Mouse (Mus musculus): ENCODE data around the gene Guca1a. TPM values are rescaled to one million over a fixed set of nuclear protein-coding genes. Genes with fewer than 3 reads are reported as not detected.
A peak's percentile ranks its signal among the peaks of the same experiment; 100 is the strongest.

Gene Guca1a
- polyA plus RNA-seq, 1 experiment from 2014 or later: 1.5 TPM

- Histone ChIP-seq H3K9ac (replicated peaks) (peak overlapping the region; percentile 11; the same call in 1 of the 2 replicates), H3K4me2 (ENCODE audit: low read depth, low read length) (no peak overlapping the region), H3K36me3 (replicated peaks; ENCODE audit: insufficient read depth, low read length) (no peaks in the 10 kb centered on the region), H3K4me3 (ENCODE audit: low read depth, low read length) (no peak overlapping the region), H3K27me3 (ENCODE audit: insufficient read depth, low read length) (no peaks in the 10 kb centered on the region), H3K9me3 (ENCODE audit: low read length) (no peaks in the 10 kb centered on the region), H3K27ac (ENCODE audit: low read depth) (peak overlapping the region; percentile 39; the same call in 1 of the 2 replicates), H3K4me1 (ENCODE audit: insufficient read depth) (peaks cover 65% of the 10 kb centered on the region)
- 56% methylated on average over 6 of the region's 6 CpGs for WGBS (ENCODE audit: insufficient replicate concordance)
- no peak for TF ChIP-seq EP300 (IDR thresholded peaks at IDR 0.05; ENCODE audit: low read depth)
- TF ChIP-seq CTCF (IDR thresholded peaks at IDR 0.05; ENCODE audit: low read depth): no peak
- no peak for ATAC-seq
- no peak for DNase-seq
These were observed 43.7 kb upstream of the Guca1a start for GRCm38 (mm10) chr17:47444113-47444512.

GRCm38 (mm10) chr17:47442271-47442670 lies 41.9 kb upstream of the Guca1a start:
- no peak for ATAC-seq
- Histone ChIP-seq H3K4me1 (ENCODE audit: insufficient read depth) (peaks cover 70% of the 10 kb centered on the region), H3K27ac (ENCODE audit: low read depth) (peak overlapping the region; percentile 46; the same call in 1 of the 2 replicates), H3K36me3 (replicated peaks; ENCODE audit: insufficient read depth, low read length) (no peaks in the 10 kb centered on the region), H3K9ac (replicated peaks) (no peak overlapping the region), H3K9me3 (ENCODE audit: low read length) (no peaks in the 10 kb centered on the region), H3K4me2 (ENCODE audit: low read depth, low read length) (no peak overlapping the region), H3K4me3 (ENCODE audit: low read depth, low read length) (no peak overlapping the region), H3K27me3 (ENCODE audit: insufficient read depth, low read length) (no peaks in the 10 kb centered on the region)
- no peak for TF ChIP-seq EP300 (IDR thresholded peaks at IDR 0.05; ENCODE audit: low read depth)
- TF ChIP-seq CTCF (IDR thresholded peaks at IDR 0.05; ENCODE audit: low read depth): 0 out of 2 replicates have a peak, but pooled peaks have one; percentile 15
- WGBS (ENCODE audit: insufficient replicate concordance): 65% methylated on average over 3 of the region's 3 CpGs
- DNase-seq: no peak

- no peak for ATAC-seq
These were observed 41.1 kb upstream of the Guca1a start for GRCm38 (mm10) chr17:47441296-47442051.

GRCm38 (mm10) chr17:47440359-47440890 lies 40.0 kb upstream of the Guca1a start:
- WGBS (ENCODE audit: insufficient replicate concordance): 50% methylated on average over 9 of the region's 9 CpGs
- Histone ChIP-seq H3K27ac (ENCODE audit: low read depth) (peak overlapping the region; percentile 79), H3K27me3 (ENCODE audit: insufficient read depth, low read length) (no peaks in the 10 kb centered on the region), H3K4me3 (ENCODE audit: low read depth, low read length) (no peak overlapping the region), H3K4me1 (ENCODE audit: insufficient read depth) (peaks cover 66% of the 10 kb centered on the region), H3K36me3 (replicated peaks; ENCODE audit: insufficient read depth, low read length) (no peaks in the 10 kb centered on the region), H3K9me3 (ENCODE audit: low read length) (no peaks in the 10 kb centered on the region), H3K4me2 (ENCODE audit: low read depth, low read length) (no peak overlapping the region), H3K9ac (replicated peaks) (0 out of 2 replicates have a peak overlapping the region, but pooled peaks have one; percentile 12)
- DNase-seq (no peak), ATAC-seq (no peak)
- TF ChIP-seq EP300 (IDR thresholded peaks at IDR 0.05; ENCODE audit: low read depth) (no peak), CTCF (IDR thresholded peaks at IDR 0.05; ENCODE audit: low read depth) (no peak)

More at GRCm38 (mm10) chr17:47441296-47442051, 41.1 kb upstream of the Guca1a start:
- Histone ChIP-seq H3K4me3 (ENCODE audit: low read depth, low read length) (no peak overlapping the region), H3K9ac (replicated peaks) (no peak overlapping the region), H3K27me3 (ENCODE audit: insufficient read depth, low read length) (no peaks in the 10 kb centered on the region), H3K4me1 (ENCODE audit: insufficient read depth) (peaks cover 70% of the 10 kb centered on the region), H3K27ac (ENCODE audit: low read depth) (peak overlapping the region; percentile 79), H3K4me2 (ENCODE audit: low read depth, low read length) (no peak overlapping the region), H3K9me3 (ENCODE audit: low read length) (no peaks in the 10 kb centered on the region), H3K36me3 (replicated peaks; ENCODE audit: insufficient read depth, low read length) (no peaks in the 10 kb centered on the region)
- WGBS (ENCODE audit: insufficient replicate concordance): 61% methylated on average over 19 of the region's 19 CpGs
- no peak for DNase-seq
- TF ChIP-seq CTCF (IDR thresholded peaks at IDR 0.05; ENCODE audit: low read depth) (no peak), EP300 (IDR thresholded peaks at IDR 0.05; ENCODE audit: low read depth) (no peak)

GRCm38 (mm10) chr17:47439396-47440028 lies 39.1 kb upstream of the Guca1a start:
- Histone ChIP-seq H3K36me3 (replicated peaks; ENCODE audit: insufficient read depth, low read length) (no peaks in the 10 kb centered on the region), H3K9ac (replicated peaks) (0 out of 2 replicates have a peak overlapping the region, but pooled peaks have one; percentile 1), H3K4me3 (ENCODE audit: low read depth, low read length) (no peak overlapping the region), H3K27me3 (ENCODE audit: insufficient read depth, low read length) (no peaks in the 10 kb centered on the region), H3K9me3 (ENCODE audit: low read length) (no peaks in the 10 kb centered on the region), H3K4me2 (ENCODE audit: low read depth, low read length) (peak overlapping the region; percentile 88), H3K27ac (ENCODE audit: low read depth) (peak overlapping the region; percentile 79), H3K4me1 (ENCODE audit: insufficient read depth) (peaks cover 60% of the 10 kb centered on the region)
- WGBS (ENCODE audit: insufficient replicate concordance): 18% methylated on average over 9 of the region's 9 CpGs
- DNase-seq (peak; percentile 74), ATAC-seq (peak; percentile 87)
- TF ChIP-seq EP300 (IDR thresholded peaks at IDR 0.05; ENCODE audit: low read depth) (peak; percentile 47; the same call in 1 of the 2 replicates), CTCF (IDR thresholded peaks at IDR 0.05; ENCODE audit: low read depth) (no peak)

GRCm38 (mm10) chr17:47438611-47439010 lies 38.2 kb upstream of the Guca1a start:
- Histone ChIP-seq H3K27ac (ENCODE audit: low read depth) (peak overlapping the region; percentile 79), H3K36me3 (replicated peaks; ENCODE audit: insufficient read depth, low read length) (no peaks in the 10 kb centered on the region), H3K9ac (replicated peaks) (peak overlapping the region; percentile 30), H3K4me2 (ENCODE audit: low read depth, low read length) (peak overlapping the region; percentile 88), H3K27me3 (ENCODE audit: insufficient read depth, low read length) (no peaks in the 10 kb centered on the region), H3K4me3 (ENCODE audit: low read depth, low read length) (no peak overlapping the region), H3K4me1 (ENCODE audit: insufficient read depth) (peaks cover 56% of the 10 kb centered on the region), H3K9me3 (ENCODE audit: low read length) (no peaks in the 10 kb centered on the region)
- ATAC-seq (no peak), DNase-seq (no peak)
- no peak for TF ChIP-seq CTCF (IDR thresholded peaks at IDR 0.05; ENCODE audit: low read depth)
- TF ChIP-seq EP300 (IDR thresholded peaks at IDR 0.05; ENCODE audit: low read depth): no peak
- 67% methylated on average over 6 of the region's 6 CpGs for WGBS (ENCODE audit: insufficient replicate concordance)
